Mouse (Mus musculus): ENCODE results near the gene Hist1h2bf. TPM values are rescaled to one million over a fixed set of nuclear protein-coding genes. Genes with fewer than 3 reads are reported as not detected.
"Not testable (repeated sequence)": the region's sequence is repeated elsewhere in the genome, so short reads cannot be mapped to it uniquely, and the experiment has no call there.

The Hist1h2bf gene
- total and polyA plus RNA-seq, 3 experiments: 2.2 to 1,093 TPM; not detected in 1

- Histone ChIP-seq H3K79me2 (ENCODE audit: control insufficient read depth, insufficient read depth, low read length, poor library complexity) (no peaks in the 10 kb centered on the region; the same call in 1 of the 2 replicates), H3K36me3 (ENCODE audit: control insufficient read depth in 1 of 2, insufficient read depth in 2 of 2, low read length in 2 of 2) (peaks cover 0 to 28% of the 10 kb centered on the region in 2 experiments; a peak in 2 of 4 replicates), H3K9ac (ENCODE audit: control insufficient read depth, low read depth, low read length, poor library complexity, severe bottlenecking) (no peak overlapping the region), H3K4me3 (ENCODE audit: control insufficient read depth in 1 of 2, insufficient read depth in 1 of 2, low read depth in 2 of 2, low read length in 2 of 2) (no peak overlapping the region), H3K9me3 (replicated peaks; ENCODE audit: insufficient read depth, low read length) (no peaks in the 10 kb centered on the region), H3K27ac (ENCODE audit: control insufficient read depth, low read depth, low read length) (no peak overlapping the region), H3K4me1 (ENCODE audit: control insufficient read depth in 1 of 2, insufficient read depth in 2 of 2, low read length in 2 of 2) (peaks cover 0 to 9% of the 10 kb centered on the region in 2 experiments; a peak in 2 of 4 replicates), H3K27me3 (ENCODE audit: control insufficient read depth in 1 of 2, insufficient read depth in 2 of 2, low read length in 2 of 2) (no peaks in the 10 kb centered on the region)
- no peak for DNase-seq (ENCODE audit: low read depth, low spot score)
- no peak for TF ChIP-seq ETS1 (IDR thresholded peaks at IDR 0.05; ENCODE audit: low read depth, low read length)
- peak; percentile 62 for TF ChIP-seq GATA1 (IDR thresholded peaks at IDR 0.05; ENCODE audit: low read depth, low read length)
- TF ChIP-seq POLR2AphosphoS5 (IDR thresholded peaks at IDR 0.05; ENCODE audit: borderline replicate concordance, low read depth, low read length): no peak
- TF ChIP-seq JUND (IDR thresholded peaks at IDR 0.05; ENCODE audit: low read depth, low read length): no peak
- no peak for TF ChIP-seq MAFK (IDR thresholded peaks at IDR 0.05; ENCODE audit: borderline replicate concordance, low read depth, low read length)
- TF ChIP-seq ZKSCAN1 (IDR thresholded peaks at IDR 0.05; ENCODE audit: low read depth, low read length): no peak
Observed at GRCm38 (mm10) chr13:23546694-23547093, 27.3 kb downstream of the Hist1h2bf start.

- H3K27ac ChIP-seq (ENCODE audit: control insufficient read depth, low read depth, low read length): peak overlapping the region; percentile 91
- peak overlapping the region in 1 of 2 experiments; percentile 50; a peak in 1 of 4 replicates for H3K4me3 ChIP-seq (ENCODE audit: control insufficient read depth in 1 of 2, insufficient read depth in 1 of 2, low read depth in 2 of 2, low read length in 2 of 2)
- 0 out of 2 replicates have a peak, but pooled peaks have one; percentile 66 for TF ChIP-seq UBTF (IDR thresholded peaks at IDR 0.05; ENCODE audit: borderline replicate concordance, insufficient read depth, low read depth, low read length)
- TF ChIP-seq POLR2A (IDR thresholded peaks at IDR 0.05; ENCODE audit: control insufficient read depth in 1 of 2, insufficient read depth in 1 of 2, low read depth in 1 of 2, low read length in 2 of 2, poor library complexity in 1 of 2): peak in 1 of 2 experiments; percentile 80; a peak in 2 of 4 replicates
Observed at GRCm38 (mm10) chr13:23544787-23545120, 29.2 kb downstream of the Hist1h2bf start.

GRCm38 (mm10) chr13:23543965-23544786 is 29.8 kb downstream of the Hist1h2bf start, which contains the start of gene Hist1h3f:
TSS of gene Hist1h3f (plus strand) at chr13:23544052.
- peaks cover 0 to 23% of the 10 kb centered on the region in 2 experiments; a peak in 2 of 4 replicates for H3K36me3 ChIP-seq (ENCODE audit: control insufficient read depth in 1 of 2, insufficient read depth in 2 of 2, low read length in 2 of 2)
- DNase-seq (ENCODE audit: low read depth, low spot score): peak; percentile 96
- peaks cover 2 to 6% of the 10 kb centered on the region in 2 experiments; a peak in 3 of 4 replicates for H3K4me1 ChIP-seq (ENCODE audit: control insufficient read depth in 1 of 2, insufficient read depth in 2 of 2, low read length in 2 of 2)

More at GRCm38 (mm10) chr13:23544787-23545120, 29.2 kb downstream of the Hist1h2bf start:
- Histone ChIP-seq H3K9ac (ENCODE audit: control insufficient read depth, low read depth, low read length, poor library complexity, severe bottlenecking) (peak overlapping the region; percentile 75), H3K36me3 (ENCODE audit: control insufficient read depth in 1 of 2, insufficient read depth in 2 of 2, low read length in 2 of 2) (peaks cover 0 to 28% of the 10 kb centered on the region in 2 experiments; a peak in 2 of 4 replicates)
- not testable (repeated sequence) for H3K4me1 ChIP-seq (ENCODE audit: control insufficient read depth in 1 of 2, insufficient read depth in 2 of 2, low read length in 2 of 2); H3K9me3 ChIP-seq (replicated peaks; ENCODE audit: insufficient read depth, low read length); H3K27me3 ChIP-seq (ENCODE audit: control insufficient read depth in 1 of 2, insufficient read depth in 2 of 2, low read length in 2 of 2); H3K79me2 ChIP-seq (ENCODE audit: control insufficient read depth, insufficient read depth, low read length, poor library complexity)
- peak; percentile 61 for DNase-seq (ENCODE audit: low read depth, low spot score)

More at GRCm38 (mm10) chr13:23543965-23544786, 29.8 kb downstream of the Hist1h2bf start, which contains the start of gene Hist1h3f:
- peak within 1 kb of the TSS; percentile 47 to 56 for H3K4me3 ChIP-seq (ENCODE audit: control insufficient read depth in 1 of 2, insufficient read depth in 1 of 2, low read depth in 2 of 2, low read length in 2 of 2)
- no peaks in the 10 kb centered on the region for H3K9me3 ChIP-seq (replicated peaks; ENCODE audit: insufficient read depth, low read length)
- H3K79me2 ChIP-seq (ENCODE audit: control insufficient read depth, insufficient read depth, low read length, poor library complexity): no peaks in the 10 kb centered on the region
- peak within 1 kb of the TSS; percentile 99 for H3K27ac ChIP-seq (ENCODE audit: control insufficient read depth, low read depth, low read length)
- peak within 1 kb of the TSS; percentile 87 for H3K9ac ChIP-seq (ENCODE audit: control insufficient read depth, low read depth, low read length, poor library complexity, severe bottlenecking)
- TF ChIP-seq ZMIZ1 (IDR thresholded peaks at IDR 0.05; ENCODE audit: low read depth, low read length): no peak
- no peak for TF ChIP-seq ZC3H11A (IDR thresholded peaks at IDR 0.05; ENCODE audit: low read depth, low read length)
- TF ChIP-seq TBP (IDR thresholded peaks at IDR 0.05; ENCODE audit: low read depth, low read length): peak; percentile 99
- TF ChIP-seq POLR2AphosphoS5 (IDR thresholded peaks at IDR 0.05; ENCODE audit: borderline replicate concordance, low read depth, low read length): peak; percentile 99; the same call in 1 of the 2 replicates
- peak; percentile 97 to 99 for TF ChIP-seq POLR2A (IDR thresholded peaks at IDR 0.05; ENCODE audit: control insufficient read depth in 1 of 2, insufficient read depth in 1 of 2, low read depth in 1 of 2, low read length in 2 of 2, poor library complexity in 1 of 2)
- peak; percentile 95; the same call in 1 of the 2 replicates for TF ChIP-seq UBTF (IDR thresholded peaks at IDR 0.05; ENCODE audit: borderline replicate concordance, insufficient read depth, low read depth, low read length)
- no peak for TF ChIP-seq E2F4 (IDR thresholded peaks at IDR 0.05; ENCODE audit: borderline replicate concordance, low read depth, low read length)
- no peaks in the 10 kb centered on the region for H3K27me3 ChIP-seq (ENCODE audit: control insufficient read depth in 1 of 2, insufficient read depth in 2 of 2, low read length in 2 of 2)

Data from MEL (cell line).